Mouse (Mus musculus) stomach, postnatal 0 days (tissue): ENCODE results near the gene Sytl2. TPM values are rescaled to one million over a fixed set of nuclear protein-coding genes. Genes with fewer than 3 reads are reported as not detected.

Source experiments
- ATAC-seq: fragments of 200-750 bp; cut with Nextera tagmentation; 2 replicates; pipeline ENCODE4 v1.8.0; 2017; ENCODE audit not compliant: low FRiP score, low TSS enrichment
- DNase-seq: peaks from one replicate; pipeline ENCODE4 v3.0.0-alpha.2; 2016; ENCODE audit warnings: low spot score
- H3K27ac ChIP-seq: fragments of 300-500 bp; sonication (generic); replicated peaks from 2 replicates; pipeline ENCODE4 v1.5.1; 2014; ENCODE audit warnings: mild to moderate bottlenecking, control low read depth
- H3K27me3 ChIP-seq: fragments of 300-500 bp; sonication (generic); 2 replicates; pipeline ENCODE4 v1.6.1; 2014; ENCODE audit warnings: low read length; ENCODE audit not compliant: control insufficient read depth, insufficient read depth
- H3K36me3 ChIP-seq: fragments of 300-500 bp; sonication (generic); 2 replicates; pipeline ENCODE4 v1.6.1; 2014; ENCODE audit warnings: low read length, mixed read lengths; ENCODE audit not compliant: control insufficient read depth, insufficient read depth
- H3K4me1 ChIP-seq: fragments of 300-500 bp; sonication (generic); replicated peaks from 2 replicates; pipeline ENCODE4 v1.6.1; 2014; ENCODE audit warnings: antibody characterized with exemption; ENCODE audit not compliant: control insufficient read depth, insufficient read depth
- H3K4me2 ChIP-seq: fragments of 300-500 bp; sonication (generic); replicated peaks from 2 replicates; pipeline ENCODE4 v1.6.1; 2014; ENCODE audit warnings: low read depth, mild to moderate bottlenecking, control low read depth, moderate library complexity
- H3K4me3 ChIP-seq: fragments of 300-500 bp; sonication (generic); 2 replicates; pipeline ENCODE4 v1.5.1; 2014; ENCODE audit warnings: low read depth, low read length, control low read depth
- H3K9ac ChIP-seq: fragments of 300-500 bp; sonication (generic); 2 replicates; pipeline ENCODE4 v1.6.1; 2014; ENCODE audit warnings: mild to moderate bottlenecking, low read length, control low read depth, mixed read lengths
- H3K9me3 ChIP-seq: fragments of 300-500 bp; sonication (generic); 2 replicates; pipeline ENCODE4 v1.6.1; 2016; ENCODE audit warnings: low read length; ENCODE audit not compliant: control insufficient read depth
- CTCF ChIP-seq: IDR thresholded peaks from 2 replicates; pipeline ENCODE4 v1.5.1; 2016; ENCODE audit warnings: antibody characterized with exemption, low read depth, mild to moderate bottlenecking, moderate library complexity
- EP300 ChIP-seq: optimal IDR thresholded peaks from 2 replicates; pipeline ENCODE3; 2016; ENCODE audit warnings: antibody characterized with exemption
- WGBS: fragments of 180-500 bp; shearing (Covaris S2); extraction: QIAGEN DNeasy Blood & Tissue Kit; methylation state at CpG from one replicate; pipeline ENCODE4 v1.1.7; 2014; 5-methylcytosine and 5-hydroxymethylcytosine counted together
- polyA plus RNA-seq: library from polyadenylated mRNA; unstranded; fragments of >200 nt; fragmentation: Nextera tagmentation; extraction: Ambion mirVana; gene quantifications from 2 replicates; pipeline ENCODE4 v1.2.1, GENCODE M21; 2015

Gene Sytl2
- polyA plus RNA-seq, 1 experiment from 2014 or later: 32.3 TPM

DNA sequence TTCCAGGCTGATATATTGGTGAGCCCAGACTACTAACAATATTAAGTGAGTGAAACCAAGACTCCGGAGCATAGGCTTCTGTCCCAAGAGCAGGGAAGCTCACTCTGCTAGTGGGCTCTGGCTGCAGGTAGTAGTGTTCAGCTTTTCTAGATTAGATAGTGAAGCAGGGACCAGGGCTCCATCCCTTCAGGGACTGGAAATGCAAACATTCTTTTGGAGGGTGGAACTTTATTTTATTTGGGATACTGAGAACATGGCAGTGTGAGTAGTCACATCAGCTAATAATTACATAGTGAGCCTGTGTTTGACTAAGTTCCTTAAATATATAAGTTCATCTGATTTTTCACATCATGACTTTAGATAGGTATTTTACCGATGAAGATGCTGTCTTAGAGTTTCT is 14.8 kb downstream of the Sytl2 start:
- H3K4me1 ChIP-seq: no peaks in the 10 kb centered on the region

GRCm38 (mm10) chr7:90319446-90319845 is 17.4 kb downstream of the Sytl2 start:
- Histone ChIP-seq H3K27me3 (no peaks in the 10 kb centered on the region), H3K9me3 (no peaks in the 10 kb centered on the region), H3K27ac (no peak overlapping the region), H3K4me1 (no peaks in the 10 kb centered on the region), H3K36me3 (no peaks in the 10 kb centered on the region), H3K4me3 (no peak overlapping the region), H3K9ac (no peak overlapping the region), H3K4me2 (no peak overlapping the region)
- no peak for DNase-seq
- peak; percentile 47; the same call in 1 of the 2 replicates for ATAC-seq
- no peak for TF ChIP-seq CTCF
- TF ChIP-seq EP300: no peak
- WGBS: 79% methylated on average over 1 of the region's 1 CpGs

More for the DNA sequence above, 14.8 kb downstream of the Sytl2 start:
- TF ChIP-seq EP300: no peak
- no peak for TF ChIP-seq CTCF
- no peak overlapping the region for H3K4me3 ChIP-seq
- ATAC-seq (no peak), DNase-seq (no peak)
- H3K4me2 ChIP-seq: no peak overlapping the region
- H3K27me3 ChIP-seq: no peaks in the 10 kb centered on the region
- no peaks in the 10 kb centered on the region for H3K36me3 ChIP-seq
- H3K9me3 ChIP-seq: no peaks in the 10 kb centered on the region
- no peak overlapping the region for H3K9ac ChIP-seq
- WGBS: 74% methylated on average over 2 of the region's 2 CpGs
- no peak overlapping the region for H3K27ac ChIP-seq

DNA sequence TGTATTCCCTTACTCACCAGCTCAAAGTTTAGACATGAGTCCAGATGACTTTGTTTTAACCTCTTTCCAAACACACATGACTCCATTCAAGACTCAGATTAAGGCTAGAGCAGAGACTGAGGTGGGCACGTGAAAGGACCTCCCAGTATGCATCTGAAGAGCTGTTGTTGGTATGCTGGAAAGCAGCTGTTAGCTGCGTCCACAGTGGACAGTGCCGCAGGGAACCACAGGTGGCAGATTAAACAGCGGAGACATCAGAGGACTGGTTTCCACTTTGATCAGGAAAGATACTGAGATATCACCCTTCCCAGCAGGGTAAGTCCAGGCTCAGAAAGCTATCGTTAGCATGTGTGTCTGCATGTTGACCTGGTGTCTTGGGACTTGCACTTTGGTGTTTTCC is 18.1 kb downstream of the Sytl2 start:
- ATAC-seq (no peak), DNase-seq (no peak)
- no peaks in the 10 kb centered on the region for H3K27me3 ChIP-seq
- H3K4me3 ChIP-seq: no peak overlapping the region
- no peaks in the 10 kb centered on the region for H3K36me3 ChIP-seq
- TF ChIP-seq CTCF (no peak), EP300 (no peak)
- H3K27ac ChIP-seq: no peak overlapping the region
- no peak overlapping the region for H3K4me2 ChIP-seq
- H3K4me1 ChIP-seq: no peaks in the 10 kb centered on the region
- no peaks in the 10 kb centered on the region for H3K9me3 ChIP-seq
- 51% methylated on average over 5 of the region's 5 CpGs for WGBS
- H3K9ac ChIP-seq: no peak overlapping the region

DNA sequence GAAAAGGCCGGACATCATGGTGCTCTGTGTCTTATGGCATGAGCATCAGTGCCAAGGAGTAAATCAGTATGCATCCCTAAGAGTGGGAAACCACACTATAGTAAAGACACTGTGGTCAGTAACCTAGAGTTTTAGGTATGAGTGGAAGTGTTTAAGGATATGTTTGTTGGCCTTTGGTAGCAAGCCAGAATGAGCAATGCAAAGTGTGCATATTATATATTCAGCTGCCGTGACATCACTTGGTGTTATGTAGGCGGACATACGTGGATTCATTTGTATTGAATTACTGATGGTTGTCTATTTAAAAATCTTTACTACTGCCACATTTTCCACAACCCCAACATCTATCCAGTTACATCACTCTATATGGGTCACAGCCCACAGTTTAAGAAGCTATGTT is 23.1 kb downstream of the Sytl2 start:
- Histone ChIP-seq H3K27ac (no peak overlapping the region), H3K9me3 (no peaks in the 10 kb centered on the region), H3K27me3 (no peaks in the 10 kb centered on the region), H3K36me3 (no peaks in the 10 kb centered on the region), H3K4me1 (no peaks in the 10 kb centered on the region), H3K4me3 (no peak overlapping the region), H3K4me2 (no peak overlapping the region), H3K9ac (no peak overlapping the region)
- TF ChIP-seq EP300 (no peak), CTCF (no peak)
- no peak for ATAC-seq
- DNase-seq: no peak
- 96% methylated on average over 4 of the region's 4 CpGs for WGBS

DNA sequence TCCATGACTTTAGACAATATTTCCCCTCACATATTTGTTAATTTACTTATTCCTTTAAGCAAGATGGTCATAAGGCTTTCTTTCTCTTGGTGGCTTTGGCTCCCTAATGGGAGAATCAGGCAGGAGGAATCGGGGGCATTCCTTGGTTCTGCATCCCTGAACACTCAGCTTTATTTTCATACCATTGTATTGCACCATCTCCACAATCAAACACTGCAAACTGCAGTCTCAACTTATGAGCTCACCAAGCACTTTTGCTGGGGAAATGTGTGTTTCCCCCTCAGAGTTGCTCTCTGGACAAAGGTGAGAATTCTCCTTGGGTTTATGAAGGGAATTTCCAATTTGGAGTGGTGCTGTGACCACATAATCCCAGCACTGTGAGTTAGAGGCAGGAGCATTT is 28.1 kb downstream of the Sytl2 start:
- Histone ChIP-seq H3K4me3 (no peak overlapping the region), H3K9me3 (no peaks in the 10 kb centered on the region), H3K9ac (no peak overlapping the region), H3K27me3 (no peaks in the 10 kb centered on the region), H3K36me3 (no peaks in the 10 kb centered on the region), H3K27ac (no peak overlapping the region), H3K4me1 (no peaks in the 10 kb centered on the region), H3K4me2 (no peak overlapping the region)
- TF ChIP-seq EP300: no peak
- TF ChIP-seq CTCF: no peak
- DNase-seq: no peak
- ATAC-seq: no peak
- WGBS: 90% methylated on average over 1 of the region's 1 CpGs

GRCm38 (mm10) chr7:90332483-90333065 is 30.5 kb downstream of the Sytl2 start:
- TF ChIP-seq CTCF (no peak), EP300 (no peak)

More at GRCm38 (mm10) chr7:90332483-90333065, 30.5 kb downstream of the Sytl2 start:
- Histone ChIP-seq H3K27ac (no peak overlapping the region), H3K36me3 (no peaks in the 10 kb centered on the region), H3K9me3 (no peaks in the 10 kb centered on the region), H3K27me3 (no peaks in the 10 kb centered on the region), H3K4me2 (no peak overlapping the region), H3K4me1 (no peaks in the 10 kb centered on the region), H3K4me3 (no peak overlapping the region), H3K9ac (no peak overlapping the region)
- WGBS: 70% methylated on average over 3 of the region's 3 CpGs
- peak; percentile 80 for ATAC-seq
- no peak for DNase-seq
